Mouse (Mus musculus): ENCODE results near the gene Lrrc20. TPM values are rescaled to one million over a fixed set of nuclear protein-coding genes. Genes with fewer than 3 reads are reported as not detected.
A peak's percentile ranks its signal among the peaks of the same experiment; 100 is the strongest.
"Not testable (repeated sequence)": the region's sequence is repeated elsewhere in the genome, so short reads cannot be mapped to it uniquely, and the experiment has no call there.

Lrrc20 gene
- total RNA-seq, 2 experiments from 2014 or later, result 13.0 to 13.9 TPM

GRCm38 (mm10) chr10:61618528-61618927 is 142.9 kb downstream of the Lrrc20 start:
- no peak for DNase-seq (ENCODE audit: low spot score in 2 of 2)
- intact Hi-C loops (cut with DNase I), result no loop called here

DNA sequence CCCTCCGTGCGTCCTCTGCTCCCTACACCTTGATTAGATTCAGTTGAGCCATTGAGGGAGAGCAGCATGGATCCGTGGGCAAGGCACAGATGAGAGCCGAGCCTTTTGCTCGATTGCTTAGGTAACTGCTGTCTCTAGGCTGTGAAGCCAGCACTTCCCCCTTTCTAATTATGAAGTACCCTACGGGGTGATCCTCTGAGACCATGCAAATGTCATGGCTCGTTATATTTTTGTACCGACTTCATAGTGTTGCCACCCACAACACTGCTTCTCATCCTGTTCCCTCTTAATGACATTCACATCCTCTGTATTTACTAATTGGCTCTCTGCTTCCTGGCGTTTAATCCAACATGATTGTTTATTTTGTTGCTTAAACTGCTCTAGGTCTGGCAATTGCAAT is 146.1 kb downstream of the Lrrc20 start:
- peak in 1 of 2 experiments; percentile 22 for DNase-seq (ENCODE audit: low spot score in 2 of 2)
- intact Hi-C loops (cut with DNase I), result no loop called here

DNA sequence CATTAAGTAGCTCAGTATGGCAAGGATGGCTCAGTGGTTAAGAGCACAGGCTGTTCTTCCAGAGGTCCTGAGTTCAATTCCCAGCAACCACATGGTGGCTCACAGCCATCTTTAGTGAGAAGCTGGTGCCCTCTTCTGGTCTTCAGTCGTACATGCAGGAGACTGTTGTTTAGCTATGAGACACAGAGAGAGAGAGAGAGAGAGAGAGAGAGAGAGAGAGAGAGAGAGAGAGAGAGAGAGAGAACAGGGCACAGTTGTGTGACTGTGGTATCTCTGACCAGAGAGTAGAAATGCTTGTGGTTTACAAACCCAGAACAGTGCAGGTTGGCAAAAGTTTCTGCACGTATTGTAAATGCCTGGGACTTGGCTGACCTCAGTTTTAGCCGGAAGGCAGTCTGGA is 148.3 kb downstream of the Lrrc20 start:
- DNase-seq (ENCODE audit: low spot score in 2 of 2); intact Hi-C loops (cut with DNase I): not testable (repeated sequence)

DNA sequence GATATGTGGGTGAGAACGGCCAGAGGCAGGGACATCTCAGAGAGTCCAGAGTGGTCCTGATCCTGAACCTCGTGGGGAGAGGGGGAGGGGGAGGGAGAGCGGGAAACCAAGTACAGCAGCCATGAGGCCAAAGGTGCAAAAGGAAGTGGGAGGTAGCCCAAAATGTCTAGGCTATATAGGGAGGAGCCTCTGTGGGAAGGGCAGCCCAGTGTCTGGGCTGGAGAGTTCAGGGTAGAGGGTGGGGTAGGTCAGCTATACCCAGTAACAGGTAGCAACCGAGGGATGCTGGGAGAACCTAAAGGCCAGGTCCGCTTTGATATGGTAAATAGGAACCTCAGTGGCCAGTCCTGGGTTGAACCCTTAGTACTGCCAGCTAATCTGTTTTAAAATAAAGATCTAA is 149.2 kb downstream of the Lrrc20 start:
- no peak for DNase-seq (ENCODE audit: low spot score in 2 of 2)
- intact Hi-C loops (cut with DNase I), result no loop called here

DNA sequence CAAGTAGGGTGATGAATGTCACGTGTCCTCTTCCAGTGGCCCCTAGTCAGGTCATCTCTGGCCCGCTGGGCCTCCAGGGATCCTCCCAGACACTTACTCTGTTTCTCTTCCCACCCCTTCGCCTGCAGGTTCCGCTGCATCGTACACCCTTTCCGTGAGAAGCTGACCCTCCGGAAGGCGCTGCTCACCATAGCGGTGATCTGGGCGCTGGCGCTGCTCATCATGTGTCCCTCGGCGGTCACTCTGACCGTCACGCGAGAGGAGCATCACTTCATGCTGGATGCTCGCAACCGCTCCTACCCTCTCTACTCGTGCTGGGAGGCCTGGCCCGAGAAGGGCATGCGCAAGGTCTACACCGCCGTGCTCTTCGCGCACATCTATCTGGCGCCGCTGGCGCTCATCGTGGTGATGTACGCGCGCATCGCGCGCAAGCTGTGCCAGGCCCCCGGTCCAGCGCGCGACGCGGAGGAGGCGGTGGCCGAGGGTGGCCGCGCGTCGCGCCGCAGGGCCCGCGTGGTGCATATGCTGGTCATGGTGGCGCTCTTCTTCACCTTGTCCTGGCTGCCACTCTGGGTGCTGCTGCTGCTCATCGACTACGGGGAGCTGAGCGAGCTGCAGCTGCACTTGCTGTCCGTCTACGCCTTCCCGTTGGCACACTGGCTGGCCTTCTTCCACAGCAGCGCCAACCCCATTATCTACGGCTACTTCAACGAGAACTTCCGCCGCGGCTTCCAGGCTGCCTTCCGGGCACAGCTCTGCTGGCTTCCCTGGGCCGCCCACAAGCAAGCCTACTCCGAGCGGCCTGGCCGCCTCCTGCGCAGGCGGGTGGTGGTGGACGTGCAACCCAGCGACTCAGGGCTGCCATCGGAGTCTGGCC is 150.0 kb downstream of the Lrrc20 start:
- intact Hi-C loops (cut with DNase I), result no loop called here
- DNase-seq (ENCODE audit: low spot score in 2 of 2), result peak; percentile 20 to 27

GRCm38 (mm10) chr10:61626551-61626950 is 150.9 kb downstream of the Lrrc20 start:
- intact Hi-C loops (cut with DNase I), result no loop called here
- no peak for DNase-seq (ENCODE audit: low spot score in 2 of 2)

DNA sequence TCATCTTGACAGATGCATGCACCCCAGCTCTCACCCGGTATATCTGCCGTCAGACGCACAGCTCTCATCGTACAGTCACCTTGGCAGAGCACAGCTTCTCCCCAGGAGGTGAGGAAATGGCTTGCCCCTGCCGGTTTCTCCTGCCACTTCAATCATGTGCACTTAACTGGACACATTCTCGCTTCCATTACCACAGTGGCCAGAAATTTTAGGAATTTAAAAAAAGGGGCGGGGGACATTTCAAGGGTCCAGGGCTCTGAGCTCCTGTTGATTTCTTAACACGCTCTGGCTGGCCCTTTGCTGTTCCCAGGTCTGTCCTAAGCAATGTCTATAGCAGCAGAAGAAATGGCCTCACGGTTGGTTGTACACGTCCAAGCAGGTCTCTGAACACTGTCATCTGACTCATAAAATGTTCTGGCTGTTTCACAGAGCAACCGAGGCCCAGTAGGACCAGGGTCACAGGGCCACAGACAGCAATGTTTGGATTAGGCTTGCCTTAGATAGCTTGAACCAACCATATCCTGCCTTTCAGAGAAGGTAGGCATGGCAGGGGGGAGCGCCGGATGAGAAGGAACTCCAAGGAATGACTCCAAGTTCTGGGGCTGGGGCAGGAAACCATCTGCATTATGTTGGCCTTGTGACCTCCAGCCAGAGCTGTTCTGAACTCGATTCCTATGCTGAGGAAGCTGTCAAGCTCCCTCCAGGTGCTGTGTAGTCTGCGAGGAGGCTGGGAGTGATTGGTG is 151.8 kb downstream of the Lrrc20 start:
- DNase-seq (ENCODE audit: low spot score in 2 of 2), result no peak
- intact Hi-C loops (cut with DNase I), result no loop called here

DNA sequence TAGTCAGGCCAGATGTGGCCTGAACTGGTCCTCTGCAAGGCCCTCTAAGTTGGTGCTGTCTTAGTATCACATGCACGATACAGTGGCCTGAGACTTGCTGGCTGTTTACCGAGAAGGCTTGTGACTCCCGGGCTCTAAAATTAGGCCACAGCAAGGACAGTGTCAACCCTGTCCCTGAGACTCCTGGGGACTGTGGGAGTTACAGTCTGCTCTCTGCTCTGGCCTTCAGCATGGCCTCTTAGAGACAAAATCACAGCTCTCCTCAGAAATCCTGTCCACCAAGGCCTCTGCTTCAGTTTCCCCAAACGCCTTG is 152.3 kb downstream of the Lrrc20 start:
- intact Hi-C loops (cut with DNase I), result no loop called here
- no peak for DNase-seq (ENCODE audit: low spot score in 2 of 2)

Other genes with a start within 250 kb of the Lrrc20 start
- gene Adamts14, start 202.4 kb upstream of the Lrrc20 start, total RNA-seq (2021), result under 1 TPM; 0.66 to 0.70 TPM
- gene Prf1, start 178.0 kb upstream of the Lrrc20 start, total RNA-seq (2021), result not detected
- 10 to 100 TPM; 15.0 to 15.1 TPM for gene Pald1, start 92.3 kb upstream of the Lrrc20 start, total RNA-seq (2021)
- gene Nodal, start 57.8 kb upstream of the Lrrc20 start, total RNA-seq (2021), result under 1 TPM; 0.25 to 0.33 TPM
- 10 to 100 TPM; 43.0 to 45.8 TPM for gene Eif4ebp2, start 23.1 kb upstream of the Lrrc20 start, total RNA-seq (2021)
- gene Npffr1, start 119.7 kb downstream of the Lrrc20 start, total RNA-seq (2021), result 1 to 10 TPM; 1.2 to 2.0 TPM
- gene Ppa1, start 172.8 kb downstream of the Lrrc20 start, total RNA-seq (2021), result 100 to 1,000 TPM; 115 to 116 TPM
- 100 to 1,000 TPM; 120 to 127 TPM for gene Sar1a, start 204.5 kb downstream of the Lrrc20 start, total RNA-seq (2021)
- 10 to 100 TPM; 27.7 to 27.9 TPM for gene Tysnd1, start 219.7 kb downstream of the Lrrc20 start, total RNA-seq (2021)
- gene Aifm2, start 239.5 kb downstream of the Lrrc20 start, total RNA-seq (2021), result 1 to 10 TPM; 5.0 to 8.1 TPM

Data from left cerebral cortex, postnatal 14 days (tissue).